Mouse (Mus musculus) bone marrow, adult 2 months (tissue): ENCODE data around the gene Txndc8.

ENCODE experiments used
- CTCF ChIP-seq: fragments of 200-500 bp; IDR thresholded peaks from 2 replicates; pipeline ENCODE4 v1.5.1; 2011; ENCODE audit warnings: low read length, control low read depth; ENCODE audit not compliant: control insufficient read depth, insufficient read depth
- POLR2A ChIP-seq: fragments of 200-500 bp; IDR thresholded peaks from 2 replicates; pipeline ENCODE4 v1.6.1; 2011; ENCODE audit warnings: low read depth, mild to moderate bottlenecking, control low read depth, low read length, borderline replicate concordance; ENCODE audit not compliant: control insufficient read depth

DNA sequence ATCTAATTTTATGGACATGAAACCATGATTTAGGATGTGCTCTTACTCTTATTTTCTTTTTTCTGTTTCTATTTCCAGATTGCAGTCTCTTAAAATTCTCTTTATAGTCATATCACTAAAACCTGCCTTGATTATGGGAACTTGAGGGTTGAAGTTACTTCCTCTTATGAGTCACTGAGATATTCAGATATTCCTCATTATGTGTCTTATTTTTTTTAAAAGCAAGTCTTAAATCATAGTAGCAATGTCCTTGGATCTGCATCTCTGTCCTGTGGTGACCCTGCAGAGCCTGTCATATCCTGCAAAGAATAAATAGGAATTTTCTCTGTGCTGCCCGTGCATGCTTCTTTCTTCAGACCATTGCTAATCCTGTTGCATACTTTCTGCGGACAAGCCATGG lies 31.2 kb upstream of the Txndc8 start:
- TF ChIP-seq CTCF (no peak), POLR2A (no peak)
